Mouse (Mus musculus): ENCODE measurements at regions not wholly inside any gene's neighbourhood (a gene's known extent, or its start where the extent isn't known, plus 50 kb on each side); places are given as distances from the start of the nearest gene placed in this dataset.

GRCm38 (mm10) chr10:44599964-44600334 is 71.6 kb upstream of the Prdm1 start:
- DNase-seq (ENCODE audit: extremely low spot score in 1 of 2, low spot score in 1 of 2), result no peak

- no peak for DNase-seq (ENCODE audit: extremely low spot score in 1 of 2, low spot score in 1 of 2)
These were observed 71.1 kb upstream of the Prdm1 start for GRCm38 (mm10) chr10:44599331-44599963.

DNA sequence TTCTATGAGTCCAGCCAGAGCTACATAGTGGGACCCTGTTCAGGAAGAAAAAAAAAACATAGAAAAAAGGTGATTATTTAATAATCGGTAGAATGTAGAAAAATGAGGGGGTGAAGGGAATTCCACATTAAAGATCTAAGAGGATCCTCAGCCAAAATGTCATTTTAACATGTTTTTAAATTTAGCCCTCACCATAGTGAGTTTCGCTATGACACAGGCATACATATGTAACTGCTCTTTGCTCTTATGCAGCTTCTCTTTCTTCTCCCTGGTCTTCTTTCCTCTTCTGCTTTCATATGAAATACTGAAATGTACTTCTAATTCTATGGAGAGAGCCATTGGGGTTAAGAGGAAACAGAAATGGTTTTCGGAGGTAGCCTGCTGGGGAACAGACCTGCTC is 70.3 kb upstream of the Prdm1 start:
- no peak for DNase-seq (ENCODE audit: extremely low spot score in 1 of 2, low spot score in 1 of 2)

DNA sequence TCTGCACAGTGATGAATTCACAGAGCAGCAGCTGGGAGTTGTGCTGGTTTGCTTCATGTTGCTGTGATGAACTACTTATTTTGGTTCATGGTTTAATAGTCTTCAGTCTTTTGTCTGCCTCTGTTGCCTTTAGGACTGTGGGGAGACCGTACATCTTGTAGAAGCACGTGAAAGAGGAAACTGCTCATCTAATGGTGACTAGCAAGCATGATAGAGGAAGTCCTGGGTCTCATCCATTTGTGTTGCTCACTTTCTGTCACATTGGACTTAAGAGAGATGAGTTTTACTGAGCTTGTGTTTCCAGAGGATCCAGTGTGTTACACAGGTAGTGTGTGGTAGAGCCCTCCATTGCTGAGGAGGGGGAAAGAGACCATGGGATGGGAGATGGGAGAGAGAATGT is 67.6 kb upstream of the Prdm1 start:
- no peak for DNase-seq (ENCODE audit: extremely low spot score in 1 of 2, low spot score in 1 of 2)

DNA sequence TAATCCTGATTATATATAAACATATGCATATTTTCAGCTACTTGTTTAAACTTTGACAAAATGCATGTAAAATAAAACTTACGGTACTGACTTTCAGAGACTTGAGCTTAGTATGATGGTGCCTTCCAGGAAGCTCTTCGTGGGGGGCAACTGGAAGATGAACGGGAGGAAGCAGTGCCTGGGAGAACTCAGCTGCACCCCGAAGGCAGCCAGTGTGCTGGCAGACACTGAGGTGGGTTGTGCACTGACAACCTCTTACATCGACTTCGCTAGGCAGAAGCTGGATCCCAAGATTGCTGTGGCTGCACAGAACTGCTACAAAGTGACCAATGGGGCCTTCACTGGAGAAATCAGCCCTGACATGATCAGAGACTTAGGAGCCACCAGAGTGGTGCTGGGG is 61.5 kb upstream of the Prdm1 start:
- DNase-seq (ENCODE audit: extremely low spot score in 1 of 2, low spot score in 1 of 2), result no peak

GRCm38 (mm10) chr10:44589352-44589751 is 61.1 kb upstream of the Prdm1 start:
- DNase-seq (ENCODE audit: extremely low spot score in 1 of 2, low spot score in 1 of 2), result no peak

- DNase-seq (ENCODE audit: extremely low spot score in 1 of 2, low spot score in 1 of 2), result no peak
These were observed 54.4 kb upstream of the Prdm1 start for GRCm38 (mm10) chr10:44582736-44583135.
